Mouse (Mus musculus): ENCODE results near the gene Cmtm8.

The Cmtm8 gene

GRCm38 (mm10) chr9:114821548-114822289 lies 22.2 kb downstream of the Cmtm8 start:
- no peak for DNase-seq (ENCODE audit: low spot score)

DNA sequence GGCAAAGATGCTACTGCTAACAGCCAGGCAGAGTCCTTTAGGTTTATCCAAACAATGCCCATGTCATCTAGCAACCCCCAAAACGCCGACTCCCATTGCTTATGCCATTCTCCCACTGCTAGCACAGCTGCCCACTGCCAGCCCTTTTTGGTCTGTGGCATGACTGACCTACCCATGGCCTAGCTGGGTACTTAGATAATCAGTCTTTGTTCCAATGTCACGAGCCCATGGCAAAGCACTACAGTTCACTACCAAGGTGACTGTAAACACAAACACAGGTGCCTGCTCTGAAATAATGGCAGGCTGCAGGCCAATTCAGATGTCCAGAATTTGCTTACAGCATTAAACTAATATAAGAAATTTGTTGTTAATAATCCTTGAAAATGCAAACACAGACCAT lies 25.0 kb downstream of the Cmtm8 start:
- no peak for DNase-seq (ENCODE audit: low spot score)

DNA sequence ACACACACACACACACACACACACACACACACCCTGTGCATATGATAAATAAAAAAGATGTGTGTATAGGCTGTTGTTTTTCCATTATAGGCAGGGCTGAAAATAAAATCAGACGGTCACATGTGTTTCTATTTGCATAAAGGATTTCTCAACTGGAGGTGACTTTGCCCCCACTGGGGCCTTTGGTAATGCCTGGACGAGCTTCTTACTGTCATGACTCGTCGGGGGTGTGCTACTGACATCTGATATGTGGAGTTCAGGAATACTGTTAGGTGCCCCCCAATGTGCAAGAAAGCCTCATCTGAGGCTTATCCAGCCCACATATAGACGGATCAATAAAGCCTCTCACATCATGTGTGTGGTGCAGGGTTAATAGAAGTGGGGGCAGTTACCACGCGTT lies 26.9 kb downstream of the Cmtm8 start:
- no peak for DNase-seq (ENCODE audit: low spot score)

DNA sequence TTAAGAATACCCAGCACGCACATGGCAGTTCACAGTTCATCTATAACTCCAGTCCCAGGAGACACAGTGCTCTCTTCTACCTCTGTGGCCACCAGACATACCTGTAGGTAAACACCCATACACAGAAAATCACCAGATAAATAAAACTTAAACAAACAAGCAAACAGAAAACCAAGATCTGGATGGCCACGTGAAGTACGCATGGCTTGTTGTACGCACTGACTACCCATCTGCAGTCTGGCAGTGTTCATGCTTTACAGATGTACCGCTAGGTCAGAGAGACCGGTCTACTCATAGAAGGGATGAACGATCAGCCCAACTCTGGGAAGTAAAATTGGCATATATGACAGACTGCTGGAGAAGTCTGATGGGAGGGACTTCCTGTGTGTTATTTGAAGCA lies 27.8 kb downstream of the Cmtm8 start:
- DNase-seq (ENCODE audit: low spot score), result no peak

DNA sequence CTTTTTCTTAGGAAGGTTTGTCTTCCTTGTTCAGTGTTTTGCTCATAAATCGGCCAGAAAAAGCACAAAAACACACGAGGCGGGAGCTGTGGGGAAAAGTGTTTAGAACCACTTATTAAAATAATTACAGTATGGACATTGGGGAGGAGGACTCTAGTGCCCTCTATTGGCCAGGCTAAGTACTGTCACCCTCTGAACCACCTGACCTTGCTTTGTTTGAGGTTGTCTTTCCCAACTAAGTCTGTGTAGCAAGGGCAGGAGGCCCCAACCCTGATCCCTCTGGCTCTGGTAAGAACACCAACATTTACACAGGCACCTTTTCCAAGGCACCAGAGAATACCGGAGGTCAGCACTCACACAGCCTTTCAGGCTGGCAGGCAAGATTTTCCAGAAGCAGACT lies 28.6 kb downstream of the Cmtm8 start:
- DNase-seq (ENCODE audit: low spot score), result peak; percentile 31

DNA sequence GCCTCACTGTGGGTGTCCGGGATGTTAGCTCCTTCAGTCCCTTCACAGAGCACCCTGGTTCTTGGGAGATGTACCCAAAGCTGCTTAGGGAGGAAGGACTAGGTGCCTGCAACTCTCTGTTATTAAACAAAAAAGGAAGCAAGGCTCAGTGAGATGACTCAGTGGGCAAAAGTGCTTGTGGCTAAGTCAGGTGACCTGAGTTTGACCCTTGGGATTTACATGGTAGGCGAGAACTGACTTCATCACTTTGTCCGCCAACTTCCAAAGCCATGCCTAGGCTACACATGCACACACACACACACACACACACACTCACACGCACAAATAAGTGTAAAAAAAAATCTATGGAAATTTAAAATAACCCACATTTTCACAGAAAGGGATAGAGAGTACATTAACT lies 32.0 kb downstream of the Cmtm8 start:
- no peak for DNase-seq (ENCODE audit: low spot score)

DNA sequence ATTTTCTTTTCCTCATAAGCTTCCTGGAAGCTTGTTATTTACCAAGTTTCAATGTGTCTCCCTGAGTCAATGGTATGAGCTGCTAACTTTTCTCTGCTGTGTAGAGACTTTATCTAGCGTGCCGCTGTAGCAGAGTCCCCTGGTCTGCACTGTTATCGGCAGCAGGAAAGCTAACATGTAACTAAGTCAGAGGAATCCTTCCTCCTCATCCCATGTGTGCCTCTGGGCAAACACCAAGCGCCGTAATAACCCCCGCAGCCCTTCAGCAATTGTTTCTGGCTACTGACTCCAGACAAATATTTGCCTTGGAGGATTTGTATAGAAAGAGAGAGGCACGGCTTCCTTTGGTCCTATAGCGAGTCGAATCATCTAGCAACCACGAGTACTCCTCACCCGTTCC lies 33.1 kb downstream of the Cmtm8 start:
- DNase-seq (ENCODE audit: low spot score), result no peak

GRCm38 (mm10) chr9:114808671-114809070 lies 35.3 kb downstream of the Cmtm8 start:
- no peak for DNase-seq (ENCODE audit: low spot score)

DNA sequence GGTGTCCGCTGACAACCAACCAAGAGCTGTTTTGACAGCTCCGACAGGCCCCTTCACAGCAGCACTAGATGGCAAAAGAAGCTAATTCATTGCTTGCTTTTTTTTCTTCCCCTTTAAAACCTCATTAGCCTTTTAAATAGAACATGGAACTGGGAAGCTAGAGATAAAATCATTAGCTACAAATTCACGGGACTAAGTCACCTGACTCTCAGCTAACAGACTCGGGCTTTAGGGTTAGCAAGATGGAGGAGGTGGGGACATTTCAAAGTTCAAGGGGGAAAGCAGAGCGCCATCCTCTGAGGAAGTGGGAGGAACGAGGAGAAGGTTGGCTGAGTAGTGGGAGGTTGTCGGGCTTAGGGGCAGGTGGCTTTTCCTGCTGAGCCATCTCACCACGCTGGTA lies 36.7 kb downstream of the Cmtm8 start:
- no peak for DNase-seq (ENCODE audit: low spot score)

GRCm38 (mm10) chr9:114805151-114805671 lies 38.7 kb downstream of the Cmtm8 start:
- DNase-seq (ENCODE audit: low spot score), result no peak

- DNase-seq (ENCODE audit: low spot score), result no peak
These were observed 41.8 kb downstream of the Cmtm8 start for GRCm38 (mm10) chr9:114802191-114802590.

GRCm38 (mm10) chr9:114801301-114801700 lies 42.7 kb downstream of the Cmtm8 start:
- DNase-seq (ENCODE audit: low spot score), result no peak

- no peak for DNase-seq (ENCODE audit: low spot score)
These were observed 44.4 kb downstream of the Cmtm8 start for GRCm38 (mm10) chr9:114799498-114800107.

DNA sequence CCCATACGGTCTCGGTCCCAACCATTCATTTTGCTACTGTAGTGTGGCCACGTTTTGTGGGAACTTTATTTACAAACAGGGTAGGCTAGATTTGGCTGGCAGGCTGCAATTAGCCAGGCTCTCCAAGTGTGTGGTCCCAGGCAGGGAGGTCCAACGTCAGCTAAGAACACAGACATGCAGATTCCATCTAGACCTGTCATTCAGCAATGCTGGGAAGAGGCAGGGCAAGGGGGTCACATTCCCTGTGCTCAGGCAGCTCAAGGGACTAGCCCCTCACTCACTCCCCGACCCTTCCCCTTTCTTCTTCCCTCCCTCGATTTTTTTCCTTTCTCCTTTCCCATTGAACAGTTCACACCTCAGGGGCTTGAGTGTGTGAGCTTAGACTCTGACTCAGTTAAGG lies 45.1 kb downstream of the Cmtm8 start:
- no peak for DNase-seq (ENCODE audit: low spot score)

GRCm38 (mm10) chr9:114797329-114798004 lies 46.5 kb downstream of the Cmtm8 start:
- peak; percentile 75 for DNase-seq (ENCODE audit: low spot score)

DNA sequence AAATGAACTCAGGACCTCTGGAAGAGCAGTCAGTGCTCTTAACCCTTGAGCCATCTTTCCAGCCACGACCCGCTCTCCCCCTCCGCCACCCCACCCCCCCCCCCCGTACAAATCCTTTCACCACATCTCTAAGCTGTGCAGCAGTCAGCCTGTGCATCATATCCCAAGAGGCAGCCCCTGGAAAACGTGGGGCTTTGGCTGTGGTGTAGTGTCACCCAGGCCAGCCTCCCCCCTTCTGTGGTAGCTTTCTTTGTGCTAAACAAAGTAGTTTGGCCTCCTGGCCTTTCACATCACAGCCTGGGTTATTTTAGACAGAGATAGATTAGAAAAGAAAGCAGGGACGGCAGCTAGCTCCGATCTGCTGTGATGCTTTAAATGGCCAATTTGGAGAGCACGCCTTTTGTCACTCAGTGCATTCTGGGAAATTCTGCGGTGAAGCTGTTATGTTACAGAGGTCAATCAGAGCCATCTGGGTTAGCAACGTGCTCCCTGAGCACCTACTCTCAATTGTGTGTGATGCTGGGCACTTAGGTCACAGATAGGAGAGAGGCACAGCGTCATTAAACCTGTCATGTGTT lies 47.4 kb downstream of the Cmtm8 start:
- DNase-seq (ENCODE audit: low spot score), result no peak

DNA sequence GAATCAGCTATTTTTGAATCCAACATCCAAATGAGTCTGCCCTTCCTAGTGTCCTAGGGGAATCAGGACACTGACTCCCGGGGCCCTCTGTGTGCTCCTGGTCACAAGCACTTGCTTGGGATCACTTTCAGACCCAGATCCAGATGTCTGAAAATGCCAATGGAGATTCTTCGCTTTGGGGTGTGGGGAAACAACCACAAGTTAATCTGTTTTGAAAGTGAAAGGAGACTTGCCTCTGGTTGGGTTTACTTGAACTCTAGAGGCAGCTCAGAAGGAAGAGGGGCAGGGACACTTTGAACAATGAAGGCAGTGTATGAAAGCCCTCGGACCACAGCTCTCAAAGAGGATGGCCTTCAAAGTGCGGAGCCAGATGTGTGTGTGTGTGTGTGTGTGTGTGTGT lies 49.5 kb downstream of the Cmtm8 start:
- DNase-seq (ENCODE audit: low spot score), result no peak

DNA sequence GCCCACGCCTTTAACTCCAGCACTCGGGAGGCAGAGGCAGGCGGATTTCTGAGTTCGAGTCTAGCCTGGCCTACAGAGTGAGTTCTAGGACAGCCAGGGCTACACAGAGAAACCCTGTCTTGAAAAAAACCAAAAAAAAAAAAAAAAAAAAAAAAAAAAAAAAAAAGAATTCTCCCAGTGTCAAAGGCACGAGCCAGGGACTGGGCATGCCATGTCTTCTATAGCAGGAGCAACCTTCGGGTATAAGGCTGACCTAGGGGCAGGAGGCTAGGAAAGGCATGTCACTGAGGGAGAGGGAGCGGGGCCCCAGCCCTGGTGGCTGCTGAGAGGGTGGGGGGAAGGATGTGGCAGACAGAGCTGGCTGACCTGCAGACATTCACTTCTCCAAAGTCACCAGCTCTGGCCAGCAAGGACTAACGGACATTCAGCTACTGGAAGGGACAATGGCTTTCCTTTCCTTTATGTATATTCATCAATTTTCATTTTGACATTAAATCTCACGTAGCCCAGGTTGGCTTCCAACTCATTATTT lies 50.1 kb downstream of the Cmtm8 start:
- DNase-seq (ENCODE audit: low spot score), result no peak

- DNase-seq (ENCODE audit: low spot score), result no peak
These were observed 54.0 kb downstream of the Cmtm8 start for GRCm38 (mm10) chr9:114789989-114790388.

GRCm38 (mm10) chr9:114789557-114789956 lies 54.4 kb downstream of the Cmtm8 start:
- no peak for DNase-seq (ENCODE audit: low spot score)

DNA sequence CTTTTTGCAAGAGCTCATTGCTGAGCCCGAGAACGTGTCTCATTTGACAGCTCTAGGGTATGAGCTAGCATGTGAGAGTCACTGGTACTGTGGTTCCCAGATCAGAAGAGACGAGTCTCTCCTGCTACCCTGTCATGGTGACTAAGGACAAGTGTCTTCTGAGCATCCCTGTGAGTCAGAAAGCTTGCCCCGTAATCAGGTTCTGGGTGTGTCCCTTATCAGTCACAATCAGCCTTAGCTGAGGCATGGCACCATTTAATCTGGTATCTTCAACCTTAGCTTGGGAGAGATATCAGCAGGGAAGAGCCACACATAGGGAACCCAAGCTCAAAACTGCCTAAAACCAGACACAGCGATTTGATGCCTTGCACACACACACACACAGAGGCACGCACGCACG lies 55.3 kb downstream of the Cmtm8 start:
- no peak for DNase-seq (ENCODE audit: low spot score)

- DNase-seq (ENCODE audit: low spot score), result no peak
These were observed 56.2 kb downstream of the Cmtm8 start for GRCm38 (mm10) chr9:114787716-114788115.

- DNase-seq (ENCODE audit: low spot score), result no peak
These were observed 56.8 kb downstream of the Cmtm8 start for GRCm38 (mm10) chr9:114787134-114787533.
